Mouse (Mus musculus) heart, postnatal 0 days (tissue): Measurements from ENCODE around the gene Rln1.

ENCODE experiments used
- CTCF ChIP-seq: IDR thresholded peaks from 2 replicates; pipeline ENCODE4 v1.5.1; 2016; ENCODE audit warnings: antibody characterized with exemption, control low read depth, low read depth
- EP300 ChIP-seq: IDR thresholded peaks from 2 replicates; pipeline ENCODE4 v1.6.1; 2016; ENCODE audit warnings: antibody characterized with exemption, low read depth

DNA sequence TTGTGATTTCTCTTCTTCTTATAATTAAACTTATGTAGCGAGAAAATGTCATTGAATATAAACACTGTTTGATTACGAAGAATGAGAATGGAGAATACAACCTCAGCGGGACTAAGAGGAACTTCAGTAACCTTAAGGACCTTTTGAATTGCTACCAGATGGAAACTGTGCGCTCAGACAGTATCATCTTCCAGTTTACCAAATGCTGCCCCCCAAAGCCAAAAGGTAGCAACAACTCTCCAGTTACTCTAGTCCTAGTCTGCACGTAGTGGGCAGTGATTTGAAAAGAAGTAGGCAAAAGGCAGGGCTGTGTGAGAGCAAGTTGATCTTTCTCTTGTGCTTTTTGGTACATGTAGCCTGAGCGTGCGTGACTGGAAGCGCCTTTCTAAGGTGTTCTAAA, 46.6 kb downstream of the Rln1 start:
- TF ChIP-seq EP300 = no peak
- TF ChIP-seq CTCF = peak; percentile 42
